Mouse (Mus musculus): ENCODE data around the gene Evi5l. TPM values are rescaled to one million over a fixed set of nuclear protein-coding genes. Genes with fewer than 3 reads are reported as not detected.

The Evi5l gene
- total RNA-seq, 1 experiment, result 5.2 TPM

GRCm38 (mm10) chr8:4216791-4217621 lies 50.6 kb downstream of the Evi5l start, which contains the start of gene Prr36:
Gene Prr36 (minus strand): TSS chr8:4217459.
- in situ Hi-C loops (cut with MboI; ENCODE audit: low sequenced_read_pairs in 2 of 2, unreplicated experiment in 2 of 2), result no loop called here
- Histone ChIP-seq H3K9me3 (ENCODE audit: control insufficient read depth, insufficient read depth, low read depth, low read length) (no peaks in the 10 kb centered on the region), H3K9ac (ENCODE audit: insufficient read depth, low read depth, low read length, poor library complexity, severe bottlenecking) (peak within 1 kb of the TSS; percentile 66), H3K27ac (ENCODE audit: insufficient read depth, low read depth, low read length, poor library complexity, severe bottlenecking) (no peak within 1 kb of the TSS), H3K36me3 (ENCODE audit: control insufficient read depth, insufficient read depth, low read length, poor library complexity, severe bottlenecking) (no peaks in the 10 kb centered on the region), H3K4me1 (ENCODE audit: control insufficient read depth in 2 of 2, insufficient read depth in 2 of 2, low read length in 2 of 2, poor library complexity in 1 of 2) (peaks cover 2 to 17% of the 10 kb centered on the region in 2 experiments; a peak in 3 of 4 replicates), H3K4me3 (ENCODE audit: insufficient read depth in 1 of 2, low read depth in 1 of 2, low read length in 2 of 2, poor library complexity in 1 of 2, severe bottlenecking in 1 of 2) (peak within 1 kb of the TSS; percentile 66 to 82)
- TF ChIP-seq MAFK (IDR thresholded peaks at IDR 0.05; ENCODE audit: insufficient read depth, low read depth, low read length), result no peak
- TF ChIP-seq ZNF384 (IDR thresholded peaks at IDR 0.05; ENCODE audit: low read depth, low read length), result no peak
- TF ChIP-seq HCFC1 (IDR thresholded peaks at IDR 0.05; ENCODE audit: borderline replicate concordance, insufficient read depth, low read length), result no peak
- TF ChIP-seq CHD2 (IDR thresholded peaks at IDR 0.05; ENCODE audit: low read depth, low read length), result no peak
- no peak for TF ChIP-seq ZC3H11A (IDR thresholded peaks at IDR 0.05; ENCODE audit: borderline replicate concordance, low read depth, low read length)
- peak; percentile 69 for DNase-seq (ENCODE audit: low read depth, low spot score)

DNA sequence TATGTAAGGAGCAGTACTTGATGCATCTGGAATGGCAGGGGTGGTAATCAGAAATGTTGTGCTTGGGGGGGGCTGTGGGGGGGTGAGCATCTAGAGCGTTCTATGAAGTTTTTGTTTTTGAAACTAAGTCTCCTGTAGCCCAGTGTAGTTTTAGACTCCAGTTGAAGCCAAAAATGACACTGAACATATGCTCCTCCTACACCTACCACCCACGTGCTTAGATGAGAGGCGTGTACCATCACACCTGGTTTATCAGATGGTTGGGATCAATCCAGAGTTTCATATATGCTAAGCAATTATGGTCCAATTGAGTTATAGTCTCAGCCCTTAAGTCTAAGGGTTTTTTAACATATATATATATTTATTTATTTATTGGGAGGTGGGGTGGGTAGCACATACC lies 53.2 kb downstream of the Evi5l start:
- H3K9ac ChIP-seq (ENCODE audit: insufficient read depth, low read depth, low read length, poor library complexity, severe bottlenecking), result no peak overlapping the region
- no peak overlapping the region for H3K4me3 ChIP-seq (ENCODE audit: insufficient read depth in 1 of 2, low read depth in 1 of 2, low read length in 2 of 2, poor library complexity in 1 of 2, severe bottlenecking in 1 of 2)
- H3K9me3 ChIP-seq (ENCODE audit: control insufficient read depth, insufficient read depth, low read depth, low read length), result no peaks in the 10 kb centered on the region
- H3K36me3 ChIP-seq (ENCODE audit: control insufficient read depth, insufficient read depth, low read length, poor library complexity, severe bottlenecking), result no peaks in the 10 kb centered on the region
- no peak for TF ChIP-seq ZNF384 (IDR thresholded peaks at IDR 0.05; ENCODE audit: low read depth, low read length)
- TF ChIP-seq MAFK (IDR thresholded peaks at IDR 0.05; ENCODE audit: insufficient read depth, low read depth, low read length), result no peak
- no peak for TF ChIP-seq CHD2 (IDR thresholded peaks at IDR 0.05; ENCODE audit: low read depth, low read length)
- no peak for TF ChIP-seq ZC3H11A (IDR thresholded peaks at IDR 0.05; ENCODE audit: borderline replicate concordance, low read depth, low read length)
- no peak for TF ChIP-seq HCFC1 (IDR thresholded peaks at IDR 0.05; ENCODE audit: borderline replicate concordance, insufficient read depth, low read length)
- in situ Hi-C loops (cut with MboI; ENCODE audit: low sequenced_read_pairs in 2 of 2, unreplicated experiment in 2 of 2), result no loop called here
- H3K4me1 ChIP-seq (ENCODE audit: control insufficient read depth in 2 of 2, insufficient read depth in 2 of 2, low read length in 2 of 2, poor library complexity in 1 of 2), result peaks cover 2 to 7% of the 10 kb centered on the region in 2 experiments; a peak in 2 of 4 replicates
- H3K27ac ChIP-seq (ENCODE audit: insufficient read depth, low read depth, low read length, poor library complexity, severe bottlenecking), result no peak overlapping the region
- DNase-seq (ENCODE audit: low read depth, low spot score), result no peak

GRCm38 (mm10) chr8:4222059-4222458 lies 55.7 kb downstream of the Evi5l start:
- no peak for DNase-seq (ENCODE audit: low read depth, low spot score)
- Histone ChIP-seq H3K27ac (ENCODE audit: insufficient read depth, low read depth, low read length, poor library complexity, severe bottlenecking) (no peak overlapping the region), H3K4me1 (ENCODE audit: control insufficient read depth in 2 of 2, insufficient read depth in 2 of 2, low read length in 2 of 2, poor library complexity in 1 of 2) (peaks cover 0 to 2% of the 10 kb centered on the region in 2 experiments; a peak in 1 of 4 replicates), H3K36me3 (ENCODE audit: control insufficient read depth, insufficient read depth, low read length, poor library complexity, severe bottlenecking) (no peaks in the 10 kb centered on the region), H3K9me3 (ENCODE audit: control insufficient read depth, insufficient read depth, low read depth, low read length) (no peaks in the 10 kb centered on the region), H3K4me3 (ENCODE audit: insufficient read depth in 1 of 2, low read depth in 1 of 2, low read length in 2 of 2, poor library complexity in 1 of 2, severe bottlenecking in 1 of 2) (no peak overlapping the region), H3K9ac (ENCODE audit: insufficient read depth, low read depth, low read length, poor library complexity, severe bottlenecking) (no peak overlapping the region)
- no peak for TF ChIP-seq ZC3H11A (IDR thresholded peaks at IDR 0.05; ENCODE audit: borderline replicate concordance, low read depth, low read length)
- no peak for TF ChIP-seq CHD2 (IDR thresholded peaks at IDR 0.05; ENCODE audit: low read depth, low read length)
- TF ChIP-seq ZNF384 (IDR thresholded peaks at IDR 0.05; ENCODE audit: low read depth, low read length), result no peak
- TF ChIP-seq MAFK (IDR thresholded peaks at IDR 0.05; ENCODE audit: insufficient read depth, low read depth, low read length), result no peak
- no peak for TF ChIP-seq HCFC1 (IDR thresholded peaks at IDR 0.05; ENCODE audit: borderline replicate concordance, insufficient read depth, low read length)
- in situ Hi-C loops (cut with MboI; ENCODE audit: low sequenced_read_pairs in 2 of 2, unreplicated experiment in 2 of 2), result no loop called here

- no peak for DNase-seq (ENCODE audit: low read depth, low spot score)
- H3K9me3 ChIP-seq (ENCODE audit: control insufficient read depth, insufficient read depth, low read depth, low read length), result no peaks in the 10 kb centered on the region
- H3K4me1 ChIP-seq (ENCODE audit: control insufficient read depth in 2 of 2, insufficient read depth in 2 of 2, low read length in 2 of 2, poor library complexity in 1 of 2), result peaks cover 0 to 6% of the 10 kb centered on the region in 2 experiments; a peak in 1 of 4 replicates
- TF ChIP-seq HCFC1 (IDR thresholded peaks at IDR 0.05; ENCODE audit: borderline replicate concordance, insufficient read depth, low read length) (no peak), ZC3H11A (IDR thresholded peaks at IDR 0.05; ENCODE audit: borderline replicate concordance, low read depth, low read length) (no peak), ZNF384 (IDR thresholded peaks at IDR 0.05; ENCODE audit: low read depth, low read length) (no peak), MAFK (IDR thresholded peaks at IDR 0.05; ENCODE audit: insufficient read depth, low read depth, low read length) (no peak), CHD2 (IDR thresholded peaks at IDR 0.05; ENCODE audit: low read depth, low read length) (no peak)
- in situ Hi-C loops (cut with MboI; ENCODE audit: low sequenced_read_pairs in 2 of 2, unreplicated experiment in 2 of 2), result no loop called here
- H3K27ac ChIP-seq (ENCODE audit: insufficient read depth, low read depth, low read length, poor library complexity, severe bottlenecking), result no peak overlapping the region
- no peaks in the 10 kb centered on the region for H3K36me3 ChIP-seq (ENCODE audit: control insufficient read depth, insufficient read depth, low read length, poor library complexity, severe bottlenecking)
- H3K9ac ChIP-seq (ENCODE audit: insufficient read depth, low read depth, low read length, poor library complexity, severe bottlenecking), result no peak overlapping the region; the same call in 1 of the 2 replicates
- peak overlapping the region; percentile 51 to 53 for H3K4me3 ChIP-seq (ENCODE audit: insufficient read depth in 1 of 2, low read depth in 1 of 2, low read length in 2 of 2, poor library complexity in 1 of 2, severe bottlenecking in 1 of 2)
Observed at GRCm38 (mm10) chr8:4226323-4226722, 60.0 kb downstream of the Evi5l start.

All from ES-E14 (cell line).